Mouse (Mus musculus) forebrain, embryonic 16.5 days (tissue): ENCODE data around the gene Ssx2ip. TPM values are rescaled to one million over a fixed set of nuclear protein-coding genes. Genes with fewer than 3 reads are reported as not detected.

Experiments
- ATAC-seq: fragments of 200-750 bp; cut with Nextera tagmentation; 2 replicates; pipeline ENCODE4 v1.8.0; 2017; ENCODE audit warnings: mild to moderate bottlenecking, moderate library complexity
- H3K27ac ChIP-seq: fragments of 300-500 bp; sonication (generic); 2 replicates; pipeline ENCODE4 v1.5.1; 2014; ENCODE audit warnings: low read length, control low read depth
- H3K27me3 ChIP-seq: fragments of 300-500 bp; sonication (generic); replicated peaks from 2 replicates; pipeline ENCODE4 v1.6.1; 2014; ENCODE audit warnings: low read length; ENCODE audit not compliant: control insufficient read depth, insufficient read depth
- H3K36me3 ChIP-seq: fragments of 300-500 bp; sonication (generic); 2 replicates; pipeline ENCODE4 v1.6.1; 2014; ENCODE audit not compliant: control insufficient read depth, insufficient read depth
- H3K4me1 ChIP-seq: fragments of 300-500 bp; sonication (generic); replicated peaks from 2 replicates; pipeline ENCODE4 v1.6.1; 2014; ENCODE audit warnings: low read length; ENCODE audit not compliant: control insufficient read depth, insufficient read depth
- H3K4me2 ChIP-seq: fragments of 300-500 bp; sonication (generic); 2 replicates; pipeline ENCODE4 v1.6.1; 2014; ENCODE audit warnings: mild to moderate bottlenecking, low read length, control low read depth
- H3K4me3 ChIP-seq: fragments of 300-500 bp; sonication (generic); replicated peaks from 2 replicates; pipeline ENCODE4 v1.5.1; 2014; ENCODE audit warnings: mild to moderate bottlenecking, low read length, control low read depth
- H3K9ac ChIP-seq: fragments of 300-500 bp; sonication (generic); replicated peaks from 2 replicates; pipeline ENCODE4 v1.6.1; 2014; ENCODE audit warnings: low read depth, low read length, control low read depth
- H3K9me3 ChIP-seq: fragments of 300-500 bp; sonication (generic); 2 replicates; pipeline ENCODE4 v1.6.1; 2016; ENCODE audit warnings: low read length; ENCODE audit not compliant: control insufficient read depth
- WGBS: fragments of 180-500 bp; shearing (Covaris S2); extraction: QIAGEN DNeasy Blood & Tissue Kit; methylation state at CpG from one replicate; pipeline ENCODE4 v1.1.7; 2014; 5-methylcytosine and 5-hydroxymethylcytosine counted together
- polyA plus RNA-seq: library from polyadenylated mRNA; unstranded; fragments of >200 nt; fragmentation: Nextera tagmentation; extraction: Ambion mirVana; gene quantifications from 2 replicates; pipeline ENCODE4 v1.2.1, GENCODE M21; 2015

Ssx2ip gene
- polyA plus RNA-seq, 1 experiment from 2014 or later: 22.5 TPM

GRCm38 (mm10) chr3:146412480-146412879 lies 8.0 kb downstream of the Ssx2ip start:
- Histone ChIP-seq H3K27me3 (no peaks in the 10 kb centered on the region), H3K4me2 (no peak overlapping the region), H3K4me1 (peaks cover 20% of the 10 kb centered on the region), H3K27ac (no peak overlapping the region), H3K9ac (no peak overlapping the region), H3K9me3 (no peaks in the 10 kb centered on the region), H3K36me3 (no peaks in the 10 kb centered on the region), H3K4me3 (no peak overlapping the region)
- no peak for ATAC-seq
- whole genome bisulfite sequencing: 85% methylated on average over 7 of the region's 7 CpGs

- Histone ChIP-seq H3K4me3 (no peak overlapping the region), H3K36me3 (no peaks in the 10 kb centered on the region), H3K27ac (peak overlapping the region; percentile 5; the same call in 1 of the 2 replicates), H3K4me1 (peaks cover 18% of the 10 kb centered on the region), H3K27me3 (no peaks in the 10 kb centered on the region), H3K9ac (no peak overlapping the region), H3K9me3 (no peaks in the 10 kb centered on the region), H3K4me2 (no peak overlapping the region)
- ATAC-seq: no peak
- 80% methylated on average over 13 of the region's 13 CpGs for WGBS
These were observed 8.6 kb downstream of the Ssx2ip start for GRCm38 (mm10) chr3:146413016-146413415.

- no peak overlapping the region for H3K4me2 ChIP-seq
- peaks cover 3% of the 10 kb centered on the region; the same call in 1 of the 2 replicates for H3K36me3 ChIP-seq
- ATAC-seq: no peak
- no peak overlapping the region for H3K9ac ChIP-seq
- no peaks in the 10 kb centered on the region for H3K27me3 ChIP-seq
- 79% methylated on average over 4 of the region's 4 CpGs for whole genome bisulfite sequencing
- H3K27ac ChIP-seq: no peak overlapping the region
- H3K4me1 ChIP-seq: peaks cover 18% of the 10 kb centered on the region
- no peak overlapping the region for H3K4me3 ChIP-seq
- H3K9me3 ChIP-seq: no peaks in the 10 kb centered on the region
These were observed 9.6 kb downstream of the Ssx2ip start for GRCm38 (mm10) chr3:146413992-146414391.

DNA sequence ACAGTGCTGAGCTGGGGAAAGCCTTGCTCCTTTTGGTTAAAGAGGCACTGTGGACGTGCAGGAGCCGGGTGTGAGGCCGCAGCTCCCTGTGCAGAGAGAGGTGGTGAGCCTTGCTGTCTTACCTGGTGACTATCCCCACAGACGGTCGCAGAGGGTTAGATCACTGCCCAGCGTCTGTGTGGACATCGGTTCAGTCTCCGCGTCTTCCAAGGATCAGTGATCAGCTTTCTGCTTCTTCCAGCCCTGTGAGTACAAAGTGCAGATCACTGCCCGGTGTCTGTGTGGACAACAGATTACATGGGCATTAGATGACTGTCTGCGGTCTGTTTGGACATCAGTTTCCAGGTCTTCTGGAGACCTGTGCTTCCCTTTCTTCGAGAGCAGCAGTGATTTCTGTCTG lies 10.1 kb downstream of the Ssx2ip start:
- H3K36me3 ChIP-seq: peaks cover 3% of the 10 kb centered on the region; the same call in 1 of the 2 replicates
- H3K4me1 ChIP-seq: peaks cover 18% of the 10 kb centered on the region
- H3K9me3 ChIP-seq: no peaks in the 10 kb centered on the region
- H3K27me3 ChIP-seq: no peaks in the 10 kb centered on the region
- H3K4me2 ChIP-seq: no peak overlapping the region
- 90% methylated on average over 12 of the region's 12 CpGs for WGBS
- no peak for ATAC-seq
- no peak overlapping the region for H3K9ac ChIP-seq
- no peak overlapping the region for H3K27ac ChIP-seq
- H3K4me3 ChIP-seq: no peak overlapping the region

GRCm38 (mm10) chr3:146417873-146418272 lies 13.4 kb downstream of the Ssx2ip start:
- peaks cover 3% of the 10 kb centered on the region for H3K36me3 ChIP-seq
- peaks cover 11% of the 10 kb centered on the region for H3K4me1 ChIP-seq
- no peak for ATAC-seq
- no peak overlapping the region for H3K9ac ChIP-seq
- no peaks in the 10 kb centered on the region for H3K27me3 ChIP-seq
- H3K4me3 ChIP-seq: no peak overlapping the region
- no peaks in the 10 kb centered on the region for H3K9me3 ChIP-seq
- no peak overlapping the region for H3K27ac ChIP-seq
- no peak overlapping the region for H3K4me2 ChIP-seq
- WGBS: 96% methylated on average over 8 of the region's 8 CpGs

GRCm38 (mm10) chr3:146418901-146419300 lies 14.5 kb downstream of the Ssx2ip start:
- no peak for ATAC-seq
- 94% methylated on average over 7 of the region's 7 CpGs for WGBS

GRCm38 (mm10) chr3:146419534-146419933 lies 15.1 kb downstream of the Ssx2ip start:
- Histone ChIP-seq H3K36me3 (peaks cover 3% of the 10 kb centered on the region), H3K9me3 (no peaks in the 10 kb centered on the region), H3K4me3 (no peak overlapping the region), H3K4me1 (peaks cover 3% of the 10 kb centered on the region; the same call in 1 of the 2 replicates), H3K4me2 (no peak overlapping the region), H3K27me3 (no peaks in the 10 kb centered on the region), H3K9ac (no peak overlapping the region), H3K27ac (peak overlapping the region; percentile 60)
- no peak for ATAC-seq
- WGBS: 88% methylated on average over 9 of the region's 9 CpGs

More at GRCm38 (mm10) chr3:146418901-146419300, 14.5 kb downstream of the Ssx2ip start:
- Histone ChIP-seq H3K4me3 (no peak overlapping the region), H3K36me3 (peaks cover 3% of the 10 kb centered on the region), H3K4me2 (no peak overlapping the region), H3K27ac (peak overlapping the region; percentile 60; the same call in 1 of the 2 replicates), H3K9me3 (no peaks in the 10 kb centered on the region), H3K27me3 (no peaks in the 10 kb centered on the region), H3K9ac (no peak overlapping the region), H3K4me1 (peaks cover 9% of the 10 kb centered on the region)

GRCm38 (mm10) chr3:146419992-146420537 lies 15.6 kb downstream of the Ssx2ip start:
- Histone ChIP-seq H3K36me3 (peaks cover 3% of the 10 kb centered on the region), H3K4me3 (no peak overlapping the region), H3K9ac (no peak overlapping the region), H3K27ac (peak overlapping the region; percentile 27; the same call in 1 of the 2 replicates), H3K4me2 (no peak overlapping the region), H3K27me3 (no peaks in the 10 kb centered on the region), H3K9me3 (no peaks in the 10 kb centered on the region), H3K4me1 (0 out of 2 replicates have a peak, but pooled peaks cover 2% of the 10 kb centered on the region)
- peak; percentile 57 for ATAC-seq
- WGBS: 81% methylated on average over 15 of the region's 15 CpGs

- Histone ChIP-seq H3K9me3 (no peaks in the 10 kb centered on the region), H3K4me2 (no peak overlapping the region), H3K4me3 (no peak overlapping the region), H3K27ac (no peak overlapping the region), H3K4me1 (peaks cover 6% of the 10 kb centered on the region), H3K36me3 (peaks cover 3% of the 10 kb centered on the region), H3K9ac (no peak overlapping the region), H3K27me3 (no peaks in the 10 kb centered on the region)
- 75% methylated on average over 8 of the region's 8 CpGs for WGBS
- ATAC-seq: no peak
These were observed 17.3 kb downstream of the Ssx2ip start for GRCm38 (mm10) chr3:146421787-146422186.

DNA sequence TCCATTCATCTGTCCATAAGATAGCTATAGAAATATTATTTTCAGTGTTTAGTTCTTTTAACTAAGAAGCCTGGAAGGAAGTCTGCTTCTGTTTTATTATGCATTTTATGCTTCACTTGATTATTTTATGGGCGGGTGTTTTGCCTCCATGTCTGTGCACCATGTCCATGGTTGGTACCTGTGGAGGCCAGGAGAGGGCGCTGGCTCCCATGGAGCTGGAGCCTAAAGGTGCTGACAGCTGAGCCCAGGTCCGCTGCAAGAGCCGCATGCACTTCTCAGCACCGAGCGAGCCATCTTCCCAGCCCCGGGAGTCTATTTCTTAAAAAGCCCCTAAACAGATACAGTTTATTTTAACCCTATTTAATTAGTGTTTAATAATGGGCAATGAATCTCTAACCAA lies 19.3 kb downstream of the Ssx2ip start:
- H3K27ac ChIP-seq: no peak overlapping the region

More for the DNA sequence above, 19.3 kb downstream of the Ssx2ip start:
- no peaks in the 10 kb centered on the region for H3K27me3 ChIP-seq
- no peaks in the 10 kb centered on the region for H3K9me3 ChIP-seq
- no peak overlapping the region for H3K4me3 ChIP-seq
- peaks cover 6% of the 10 kb centered on the region for H3K4me1 ChIP-seq
- H3K9ac ChIP-seq: no peak overlapping the region
- no peak for ATAC-seq
- WGBS: 87% methylated on average over 7 of the region's 7 CpGs
- no peak overlapping the region for H3K4me2 ChIP-seq
- H3K36me3 ChIP-seq: peaks cover 8% of the 10 kb centered on the region
